Mouse (Mus musculus) brown adipose tissue, adult 24 weeks (tissue): ENCODE results near the gene Misp. TPM values are rescaled to one million over a fixed set of nuclear protein-coding genes. Genes with fewer than 3 reads are reported as not detected.
A peak's percentile ranks its signal among the peaks of the same experiment; 100 is the strongest.

Source experiments
- H3K27ac ChIP-seq: fragments of 200-500 bp; replicated peaks from 2 replicates; pipeline ENCODE4 v1.5.1; 2012; ENCODE audit warnings: low read depth, mild to moderate bottlenecking, low read length
- H3K4me1 ChIP-seq: fragments of 200-500 bp; 2 replicates; pipeline ENCODE4 v1.6.1; 2012; ENCODE audit warnings: low read length, mixed read lengths; ENCODE audit not compliant: control insufficient read depth, insufficient read depth, insufficient read length
- H3K4me3 ChIP-seq: fragments of 200-500 bp; 2 replicates; pipeline ENCODE4 v1.5.1; 2012; ENCODE audit warnings: low read depth, mild to moderate bottlenecking, low read length, moderate library complexity; ENCODE audit not compliant: insufficient read depth
- polyA plus RNA-seq: library from polyadenylated mRNA; stranded (reverse); fragments of >200 nt; gene quantifications from 2 replicates; pipeline ENCODE4 v1.2.4, GENCODE M21; 2012; ENCODE audit not compliant: missing spikeins, insufficient read depth, insufficient read length

Misp gene
- polyA plus RNA-seq, 1 experiment, result not detected

- no peak overlapping the region for H3K4me3 ChIP-seq
- H3K4me1 ChIP-seq, result peaks cover 14% of the 10 kb centered on the region
- H3K27ac ChIP-seq, result no peak overlapping the region
Measured at GRCm38 (mm10) chr10:79861230-79862048, 40.6 kb downstream of the Misp start.

- Histone ChIP-seq H3K4me1 (peaks cover 7% of the 10 kb centered on the region), H3K4me3 (no peak overlapping the region), H3K27ac (no peak overlapping the region)
Measured at GRCm38 (mm10) chr10:79862049-79862788, 41.4 kb downstream of the Misp start.

- Histone ChIP-seq H3K27ac (no peak overlapping the region), H3K4me1 (no peaks in the 10 kb centered on the region; the same call in 1 of the 2 replicates), H3K4me3 (no peak overlapping the region)
Measured at GRCm38 (mm10) chr10:79862925-79863324, 42.1 kb downstream of the Misp start.

DNA sequence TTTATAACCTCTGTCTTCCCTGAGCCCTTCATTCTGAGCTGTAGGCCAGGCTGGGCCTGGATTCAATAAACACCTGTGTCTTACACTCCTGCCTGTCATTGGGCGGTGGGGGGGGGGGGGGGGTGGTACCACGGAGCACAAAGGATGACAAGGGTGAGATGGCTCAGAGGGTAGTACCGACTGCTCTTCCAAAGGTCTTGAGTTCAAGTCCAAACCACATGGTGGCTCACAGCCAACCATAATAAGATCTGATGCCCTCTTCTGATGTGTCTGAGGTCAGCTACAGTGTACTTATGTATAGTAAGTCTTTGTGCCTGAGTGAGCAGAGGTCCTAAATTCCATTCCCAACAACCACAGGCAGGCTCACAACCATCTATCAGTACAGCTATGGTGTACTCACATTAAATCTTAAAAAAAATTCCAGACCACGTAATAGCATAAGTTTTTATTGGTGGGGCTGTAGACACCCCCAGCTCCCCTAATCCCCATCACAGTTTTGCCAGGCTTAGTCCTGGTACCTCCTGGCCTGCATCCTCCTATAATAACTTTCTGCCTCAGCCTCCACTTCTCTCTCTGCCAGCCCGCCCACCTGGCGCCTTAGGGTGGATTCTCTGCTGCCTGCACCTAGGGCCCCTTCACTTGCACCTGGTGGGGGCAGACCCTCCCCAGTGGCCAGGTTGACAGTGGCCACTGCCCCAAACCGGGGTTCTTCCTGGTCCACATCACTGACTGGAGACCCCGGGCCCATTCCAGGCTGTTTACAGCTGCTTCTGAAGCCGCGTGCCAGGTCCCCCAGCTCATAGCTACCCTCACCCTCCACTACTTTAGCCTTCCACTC, 43.8 kb downstream of the Misp start:
- Histone ChIP-seq H3K4me3 (no peak overlapping the region), H3K27ac (no peak overlapping the region), H3K4me1 (no peaks in the 10 kb centered on the region)

GRCm38 (mm10) chr10:79865189-79865601, 44.4 kb downstream of the Misp start:
- Histone ChIP-seq H3K4me3 (no peak overlapping the region), H3K27ac (no peak overlapping the region), H3K4me1 (no peaks in the 10 kb centered on the region)

DNA sequence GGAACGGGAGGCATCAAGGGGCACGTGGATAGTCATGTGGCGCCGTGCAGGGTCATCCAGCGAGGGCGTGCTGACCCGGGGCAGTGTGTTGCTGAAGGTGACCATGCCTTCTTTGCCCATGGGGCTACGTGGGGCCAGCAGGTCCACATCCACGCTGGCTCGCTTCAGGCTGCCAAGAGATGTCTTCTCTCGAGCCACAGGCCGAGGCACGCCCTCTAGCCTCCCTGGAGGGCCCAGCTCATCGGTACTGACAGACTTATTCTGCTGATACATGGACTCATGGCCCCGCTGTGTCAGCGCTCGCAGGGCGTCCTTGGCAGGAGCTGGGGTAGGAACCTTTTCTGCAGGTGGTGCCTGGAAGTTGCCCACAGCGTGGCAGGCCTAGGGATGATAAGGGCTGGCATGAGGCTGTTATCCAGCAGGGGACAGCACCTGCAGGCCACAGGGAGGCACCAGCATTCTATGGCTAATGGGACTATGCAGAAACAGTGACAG, 45.1 kb downstream of the Misp start:
- H3K27ac ChIP-seq, result no peak overlapping the region
- no peaks in the 10 kb centered on the region for H3K4me1 ChIP-seq
- H3K4me3 ChIP-seq, result no peak overlapping the region

- no peak overlapping the region for H3K27ac ChIP-seq
- no peaks in the 10 kb centered on the region for H3K4me1 ChIP-seq
- H3K4me3 ChIP-seq, result no peak overlapping the region
Measured at GRCm38 (mm10) chr10:79866601-79867000, 45.8 kb downstream of the Misp start.

GRCm38 (mm10) chr10:79871845-79872244, 51.1 kb downstream of the Misp start:
- Histone ChIP-seq H3K27ac (no peak overlapping the region), H3K4me1 (no peaks in the 10 kb centered on the region), H3K4me3 (no peak overlapping the region)

DNA sequence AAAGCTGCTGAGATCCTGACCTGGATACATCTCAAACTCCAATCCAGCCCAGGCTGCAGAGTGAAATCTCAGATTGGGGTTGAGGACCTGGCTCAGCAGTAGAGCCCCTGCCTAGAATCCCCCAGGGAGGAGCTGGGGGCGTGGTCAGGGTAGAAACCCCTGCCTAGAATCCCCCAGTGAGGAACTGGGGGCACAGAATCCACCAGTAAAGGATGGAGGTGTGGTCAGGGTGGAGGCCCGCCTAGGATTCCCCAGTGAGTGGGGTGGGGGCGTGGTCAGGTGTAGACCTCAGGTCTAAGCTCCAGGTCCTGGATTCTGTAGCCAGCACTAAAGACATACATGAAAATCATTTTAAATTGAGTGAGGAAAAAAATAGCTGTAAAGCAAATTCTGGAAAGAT, 52.1 kb downstream of the Misp start:
- no peak overlapping the region for H3K27ac ChIP-seq
- H3K4me3 ChIP-seq, result no peak overlapping the region
- no peaks in the 10 kb centered on the region for H3K4me1 ChIP-seq

DNA sequence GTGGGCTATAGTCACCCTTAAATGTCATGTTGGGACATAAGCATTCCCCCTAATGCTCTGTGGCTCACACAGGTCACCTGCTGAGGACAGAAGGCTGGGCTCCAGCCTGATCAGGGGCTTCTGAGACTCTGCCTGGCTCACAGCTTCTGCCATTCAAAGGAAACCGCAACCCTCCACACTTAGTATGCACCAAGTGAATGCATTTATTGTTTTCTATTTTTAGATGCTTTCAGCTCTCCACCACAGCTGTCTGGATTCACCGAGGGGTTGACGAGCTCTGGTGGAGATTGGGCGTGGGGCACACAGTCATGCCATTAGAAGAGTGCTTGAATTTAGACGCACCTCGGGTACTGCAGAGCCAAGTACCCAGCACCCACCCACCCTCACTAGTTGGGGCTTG, 52.5 kb downstream of the Misp start:
- Histone ChIP-seq H3K4me3 (no peak overlapping the region), H3K27ac (no peak overlapping the region), H3K4me1 (peaks cover 3% of the 10 kb centered on the region; the same call in 1 of the 2 replicates)

- Histone ChIP-seq H3K27ac (no peak overlapping the region), H3K4me1 (peaks cover 3% of the 10 kb centered on the region; the same call in 1 of the 2 replicates), H3K4me3 (peak overlapping the region; percentile 48)
Measured at GRCm38 (mm10) chr10:79873715-79874289, 53.0 kb downstream of the Misp start.

DNA sequence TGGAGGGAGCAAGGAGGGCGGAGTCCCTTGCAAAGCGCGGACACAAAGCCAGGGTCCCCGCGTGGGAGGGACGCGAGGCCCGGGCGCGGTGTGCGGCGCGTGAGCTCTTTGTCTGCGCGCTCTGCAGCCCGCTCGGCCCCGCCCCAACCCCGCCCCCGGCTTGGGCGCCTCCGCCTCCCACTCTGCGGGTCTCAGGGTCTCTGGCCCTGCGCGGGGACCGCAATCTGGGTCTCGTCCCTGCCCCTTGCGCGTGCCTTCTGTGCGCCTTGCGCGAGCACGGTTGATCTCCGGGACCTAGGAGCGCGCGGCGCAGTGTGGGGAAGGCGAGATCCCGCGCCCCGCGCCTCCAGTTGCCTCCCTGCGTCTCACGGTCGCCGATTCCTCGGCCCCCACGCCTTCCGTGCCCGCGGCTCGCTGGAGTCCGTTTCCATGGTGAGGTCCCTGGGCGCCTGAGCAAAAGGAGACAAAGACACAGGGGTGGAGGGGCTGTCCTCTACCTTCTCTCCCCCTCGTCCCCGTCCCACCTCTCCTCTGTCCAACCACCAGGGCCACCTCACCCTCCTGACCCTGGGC, 53.6 kb downstream of the Misp start, which contains the start of the genes Prtn3 and Plppr3:
Gene Prtn3 (plus strand): TSS at position 187 of the 573 bp plus-strand sequence.
Gene Plppr3 (minus strand): TSS at position 345 of the 573 bp plus-strand sequence.
- Histone ChIP-seq H3K27ac (no peak within 1 kb of the TSS), H3K4me1 (peaks cover 3% of the 10 kb centered on the region; the same call in 1 of the 2 replicates), H3K4me3 (peak within 1 kb of the TSS; percentile 48)

GRCm38 (mm10) chr10:79877174-79877573, 56.4 kb downstream of the Misp start:
- Histone ChIP-seq H3K4me3 (no peak overlapping the region), H3K4me1 (peaks cover 3% of the 10 kb centered on the region), H3K27ac (no peak overlapping the region)

- peaks cover 3% of the 10 kb centered on the region for H3K4me1 ChIP-seq
- peak overlapping the region; percentile 7; the same call in 1 of the 2 replicates for H3K4me3 ChIP-seq
- H3K27ac ChIP-seq, result peak overlapping the region; percentile 17
Measured at GRCm38 (mm10) chr10:79877757-79878156, 57.0 kb downstream of the Misp start.
